28 mouse cellular contexts compared by ENCODE assay signal in the genomic region with DNA sequence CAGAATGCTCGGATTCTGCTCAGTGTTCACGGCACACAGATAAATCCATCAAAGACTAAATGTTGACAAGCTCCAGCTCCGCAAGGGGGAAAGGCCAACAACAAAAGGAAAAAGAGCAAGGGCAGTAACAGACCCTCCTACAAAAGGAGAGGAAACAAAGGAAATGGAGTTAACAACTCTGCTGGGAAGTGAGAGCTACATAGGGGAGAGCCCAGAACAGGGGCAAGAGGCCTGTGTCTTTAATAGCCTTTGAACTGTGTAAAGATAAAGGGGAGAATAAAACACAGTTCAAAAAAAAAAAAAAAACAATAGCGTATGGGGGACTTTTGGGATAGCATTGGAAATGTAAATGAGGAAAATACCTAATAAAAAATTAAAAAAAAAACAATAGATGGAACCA. TPM values are rescaled to one million over a fixed set of nuclear protein-coding genes. Genes with fewer than 3 reads are reported as not detected.
"Had no signal": no experiment of that assay in that cellular context is flagged by ENCODE, and none has a peak within 500 bp of the region (broad histone marks: within the 10 kb centered on the region; RNA-seq: fewer than 3 reads in every experiment).

No protein-coding gene starts in this region.

- H3K4me3 ChIP-seq: kidney, embryonic 15.5 days; left cerebral cortex, adult 2 months; liver, embryonic 13.5 days; megakaryocyte, embryonic 14.5 days; midbrain, embryonic 12.5 days; myocyte; neural tube, embryonic 12.5 days; neural tube, embryonic 15.5 days; stomach, embryonic 15.5 days had no signal

- H3K27ac ChIP-seq: kidney, embryonic 15.5 days; left cerebral cortex, adult 2 months; liver, embryonic 13.5 days; macrophage; midbrain, embryonic 12.5 days; neural tube, embryonic 12.5 days; neural tube, embryonic 15.5 days; stomach, embryonic 15.5 days had no signal

- H3K9ac ChIP-seq: kidney, embryonic 15.5 days; liver, embryonic 13.5 days; lung, embryonic 14.5 days; midbrain, embryonic 12.5 days; neural tube, embryonic 12.5 days; neural tube, embryonic 15.5 days; stomach, embryonic 15.5 days had no signal

- H3K4me2 ChIP-seq: kidney, embryonic 15.5 days; liver, embryonic 13.5 days; lung, embryonic 14.5 days; midbrain, embryonic 12.5 days; neural tube, embryonic 12.5 days; neural tube, embryonic 15.5 days; stomach, embryonic 15.5 days had no signal

- H3K27me3 ChIP-seq: kidney, embryonic 15.5 days; liver, embryonic 13.5 days; megakaryocyte, embryonic 14.5 days; midbrain, embryonic 12.5 days; neural tube, embryonic 12.5 days; neural tube, embryonic 15.5 days; stomach, embryonic 15.5 days had no signal

- DNase-seq: kidney, adult 11 months; kidney, adult 8-10 months; kidney, postnatal 10 days; kidney, postnatal 36 days; layer of hippocampus, postnatal 36 days; liver, embryonic 13.5 days; lung, embryonic 14.5 days; right cerebral cortex, adult 18-20 months; right cerebral cortex, postnatal 25 days; spleen, adult 18-20 months; thymus, postnatal 36 days had no signal

- H3K9me3 ChIP-seq: kidney, embryonic 15.5 days; liver, embryonic 13.5 days; midbrain, embryonic 12.5 days; neural tube, embryonic 12.5 days; neural tube, embryonic 15.5 days; stomach, embryonic 15.5 days had no signal

- H3K36me3 ChIP-seq: kidney, embryonic 15.5 days; liver, embryonic 13.5 days; midbrain, embryonic 12.5 days; neural tube, embryonic 12.5 days; neural tube, embryonic 15.5 days; stomach, embryonic 15.5 days had no signal

- H3K4me1 ChIP-seq: kidney, embryonic 15.5 days; liver, embryonic 13.5 days; megakaryocyte, embryonic 14.5 days; midbrain, embryonic 12.5 days; neural tube, embryonic 12.5 days; neural tube, embryonic 15.5 days; stomach, embryonic 15.5 days had no signal

- ATAC-seq: midbrain, embryonic 16.5 days had no signal

RNA-seq across cellular contexts. Expression of gene Rnf133, which starts 19.6 kb away (rescaled TPM):
- polyA plus RNA-seq: limb, embryonic 11.5 days; limb, embryonic 14.5 days; liver, adult 2 months; liver, embryonic 13.5 days; liver, embryonic 16.5 days; lung, postnatal 0 days; macrophage; midbrain, embryonic 16.5 days; myocyte; neural tube, embryonic 12.5 days; neural tube, embryonic 15.5 days; stomach, embryonic 15.5 days; thymus, postnatal 0 days; urinary bladder, adult 2 months had no signal

RNA-seq across cellular contexts. Expression of gene Rnf148, which starts 24.5 kb away (rescaled TPM):
- polyA plus RNA-seq: kidney, embryonic 15.5 days; limb, embryonic 11.5 days; limb, embryonic 14.5 days; liver, embryonic 13.5 days; liver, embryonic 16.5 days; lung, embryonic 14.5 days; macrophage; midbrain, embryonic 12.5 days; midbrain, embryonic 16.5 days; myocyte; neural tube, embryonic 12.5 days; stomach, embryonic 15.5 days; thymus, postnatal 0 days had no signal
